Mouse (Mus musculus) spleen, adult 2 months (tissue): Measurements from ENCODE around the gene Gm10073.

Experiments
- CTCF ChIP-seq: fragments of 200-500 bp; IDR thresholded peaks from 2 replicates; pipeline ENCODE4 v1.5.1; 2011; ENCODE audit warnings: mild to moderate bottlenecking, inconsistent platforms; ENCODE audit not compliant: insufficient read depth, insufficient read length, insufficient replicate concordance; ENCODE audit errors: extremely low read depth
- POLR2A ChIP-seq: fragments of 200-500 bp; IDR thresholded peaks from 2 replicates; pipeline ENCODE4 v1.6.1; 2011; ENCODE audit warnings: low read depth, low read length, inconsistent platforms

GRCm38 (mm10) chr8:106617865-106618264 lies 44.6 kb upstream of the Gm10073 start:
- TF ChIP-seq POLR2A = no peak
- no peak for TF ChIP-seq CTCF
